ENCODE assay signal across 8 mouse cellular contexts in genomic region chr11:51635525-51636322, GRCm38 (mm10). TPM values are rescaled to one million over a fixed set of nuclear protein-coding genes. Genes with fewer than 3 reads are reported as not detected.
DNase-seq lines count a peak whose midpoint lies in the region; ATAC-seq and TF ChIP-seq lines count a peak whose summit lies in the region.

Gene Rmnd5b (minus strand): TSS chr11:51635896.

- no peak for TF ChIP-seq POLR2A in kidney, adult 2 months (IDR thresholded peaks at IDR 0.05; ENCODE audit: low read depth, low read length)

- under 1% methylated on average over 61 of the region's 61 CpGs for WGBS in embryonic facial prominence, embryonic 13.5 days
- under 1% methylated on average over 61 of the region's 61 CpGs for WGBS in kidney, adult 2 months
- under 1% methylated on average over 61 of the region's 61 CpGs for WGBS in limb, embryonic 11.5 days
- under 1% methylated on average over 61 of the region's 61 CpGs for WGBS in midbrain, embryonic 13.5 days

- H3K9me3 ChIP-seq in embryonic facial prominence, embryonic 13.5 days = no peaks in the 10 kb centered on the region
- no peaks in the 10 kb centered on the region for H3K9me3 ChIP-seq in limb, embryonic 11.5 days (ENCODE audit: control insufficient read depth, low read length)
- no peaks in the 10 kb centered on the region for H3K9me3 ChIP-seq in midbrain, embryonic 13.5 days

- H3K4me3 ChIP-seq in embryonic facial prominence, embryonic 13.5 days = peak within 1 kb of the TSS; percentile 80
- peak within 1 kb of the TSS; percentile 59 for H3K4me3 ChIP-seq in kidney, adult 2 months (ENCODE audit: insufficient read depth, low read depth, low read length)
- peak within 1 kb of the TSS; percentile 72 for H3K4me3 ChIP-seq in limb, embryonic 11.5 days (ENCODE audit: low read depth, low read length)
- peak within 1 kb of the TSS; percentile 84 for H3K4me3 ChIP-seq in midbrain, embryonic 13.5 days (replicated peaks)

- DNase-seq in 416B (ENCODE audit: low read depth) = peak; percentile 87
- peak; percentile 58 to 80 for DNase-seq in adrenal gland, postnatal 4 days (ENCODE audit: low spot score in 2 of 2)
- peak; percentile 92 for DNase-seq in heart, adult 18-20 months
- DNase-seq in kidney, adult 2 months = peak; percentile 95
- peak; percentile 89 for DNase-seq in limb, embryonic 11.5 days (ENCODE audit: low spot score)
- DNase-seq in spleen, adult 12 weeks (ENCODE audit: low spot score) = peak; percentile 80

- H3K36me3 ChIP-seq in embryonic facial prominence, embryonic 13.5 days = no peaks in the 10 kb centered on the region
- no peaks in the 10 kb centered on the region for H3K36me3 ChIP-seq in kidney, adult 2 months (ENCODE audit: control insufficient read depth, insufficient read depth, low read length)
- no peaks in the 10 kb centered on the region; the same call in 1 of the 2 replicates for H3K36me3 ChIP-seq in limb, embryonic 11.5 days (ENCODE audit: control insufficient read depth, insufficient read depth, low read length)
- H3K36me3 ChIP-seq in midbrain, embryonic 13.5 days = 0 out of 2 replicates have a peak, but pooled peaks cover 3% of the 10 kb centered on the region

- H3K9ac ChIP-seq in embryonic facial prominence, embryonic 13.5 days = peak within 1 kb of the TSS; percentile 79
- H3K9ac ChIP-seq in limb, embryonic 11.5 days (ENCODE audit: low read length) = peak within 1 kb of the TSS; percentile 72
- H3K9ac ChIP-seq in midbrain, embryonic 13.5 days (replicated peaks) = peak within 1 kb of the TSS; percentile 81

- H3K27me3 ChIP-seq in embryonic facial prominence, embryonic 13.5 days = no peaks in the 10 kb centered on the region
- H3K27me3 ChIP-seq in kidney, adult 2 months (replicated peaks; ENCODE audit: control insufficient read depth, insufficient read depth, low read length) = no peaks in the 10 kb centered on the region
- no peaks in the 10 kb centered on the region for H3K27me3 ChIP-seq in limb, embryonic 11.5 days (ENCODE audit: control insufficient read depth, insufficient read depth, low read length)
- peaks cover 8% of the 10 kb centered on the region; the same call in 1 of the 2 replicates for H3K27me3 ChIP-seq in midbrain, embryonic 13.5 days

- peaks cover 24% of the 10 kb centered on the region for H3K4me1 ChIP-seq in embryonic facial prominence, embryonic 13.5 days
- H3K4me1 ChIP-seq in kidney, adult 2 months (ENCODE audit: control insufficient read depth, insufficient read depth, low read length) = peaks cover 30% of the 10 kb centered on the region
- peaks cover 9% of the 10 kb centered on the region for H3K4me1 ChIP-seq in limb, embryonic 11.5 days (ENCODE audit: control insufficient read depth, insufficient read depth, low read length)
- H3K4me1 ChIP-seq in midbrain, embryonic 13.5 days (replicated peaks) = peaks cover 27% of the 10 kb centered on the region

- TF ChIP-seq CTCF in kidney, adult 2 months (conservative IDR thresholded peaks at IDR 0.05; ENCODE audit: insufficient read depth, insufficient read length, low read depth, low read length) = no peak

- peak; percentile 62 for ATAC-seq in embryonic facial prominence, embryonic 13.5 days (ENCODE audit: insufficient number of reproducible peaks, insufficient read depth, low FRiP score, low TSS enrichment, low read depth)
- peak; percentile 69 for ATAC-seq in limb, embryonic 11.5 days (ENCODE audit: insufficient number of reproducible peaks, low FRiP score, low TSS enrichment, low read depth)
- peak; percentile 92 for ATAC-seq in midbrain, embryonic 13.5 days

- peak within 1 kb of the TSS; percentile 85 for H3K27ac ChIP-seq in embryonic facial prominence, embryonic 13.5 days
- peak within 1 kb of the TSS; percentile 71 for H3K27ac ChIP-seq in kidney, adult 2 months (ENCODE audit: insufficient read depth, low read depth, low read length)
- peak within 1 kb of the TSS; percentile 40; the same call in 1 of the 2 replicates for H3K27ac ChIP-seq in limb, embryonic 11.5 days (replicated peaks; ENCODE audit: low read depth, low read length)
- H3K27ac ChIP-seq in midbrain, embryonic 13.5 days = peak within 1 kb of the TSS; percentile 81

- peak within 1 kb of the TSS; percentile 81 for H3K4me2 ChIP-seq in embryonic facial prominence, embryonic 13.5 days
- H3K4me2 ChIP-seq in limb, embryonic 11.5 days (ENCODE audit: low read depth, severe bottlenecking) = peak within 1 kb of the TSS; percentile 76
- peak within 1 kb of the TSS; percentile 76 for H3K4me2 ChIP-seq in midbrain, embryonic 13.5 days (replicated peaks)

RNA-seq across cellular contexts. Expression of gene Rmnd5b, which starts in this region (rescaled TPM):
- total RNA-seq in adrenal gland, postnatal 4 days (2021) = 10 to 100 TPM; 41.5 to 50.0 TPM
- polyA plus RNA-seq in embryonic facial prominence, embryonic 13.5 days (2015; fragmentation: Nextera tagmentation; extraction: Ambion mirVana) = 49.3 and 49.9 TPM in 2 replicates
- 10 to 100 TPM; 15.7 to 16.4 TPM for total RNA-seq in heart, adult 18-20 months (2021)
- 46.6 and 52.9 TPM in 2 replicates for polyA plus RNA-seq in kidney, adult 2 months (2012; rRNA removed)
- polyA plus RNA-seq in limb, embryonic 11.5 days (2014; fragmentation: Nextera tagmentation; extraction: Ambion mirVana) = 38.1 and 40.8 TPM in 2 replicates
- polyA plus RNA-seq in midbrain, embryonic 13.5 days (2015; fragmentation: Nextera tagmentation; extraction: Ambion mirVana) = 66.2 and 71.8 TPM in 2 replicates

Comparison
In these comparisons a context has a peak if more than half of its experiments do, and no peak if none do; other contexts are left out.
1. Peak in every context shown above with its lines: DNase-seq, ATAC-seq, H3K4me3 ChIP-seq and H3K27ac ChIP-seq.